In genomic region chr15:96254356-96254755, GRCm38 (mm10) we compare ENCODE assay signal across 9 mouse cellular contexts. TPM values are rescaled to one million over a fixed set of nuclear protein-coding genes. Genes with fewer than 3 reads are reported as not detected.
DNase-seq lines count a peak whose midpoint lies in the region; ATAC-seq and TF ChIP-seq lines count a peak whose summit lies in the region.
"Had no signal": no experiment of that assay in that cellular context is flagged by ENCODE, and none has a peak within 500 bp of the region (broad histone marks: within the 10 kb centered on the region; RNA-seq: fewer than 3 reads in every experiment).

No protein-coding gene starts in this region.

- H3K27ac ChIP-seq in left cerebral cortex, adult 2 months, result no peak overlapping the region
- no peak overlapping the region for H3K27ac ChIP-seq in embryonic facial prominence, embryonic 12.5 days
- no peak overlapping the region for H3K27ac ChIP-seq in intestine, embryonic 15.5 days
- no peak overlapping the region for H3K27ac ChIP-seq in neural tube, embryonic 12.5 days

- H3K9ac ChIP-seq in embryonic facial prominence, embryonic 12.5 days, result peak overlapping the region; percentile 27
- H3K9ac ChIP-seq in intestine, embryonic 15.5 days, result no peak overlapping the region
- peak overlapping the region; percentile 47; the same call in 1 of the 2 replicates for H3K9ac ChIP-seq in neural tube, embryonic 12.5 days

- no peaks in the 10 kb centered on the region for H3K4me1 ChIP-seq in embryonic facial prominence, embryonic 12.5 days
- H3K4me1 ChIP-seq in intestine, embryonic 15.5 days (replicated peaks), result 0 out of 2 replicates have a peak, but pooled peaks cover 2% of the 10 kb centered on the region
- peaks cover 5% of the 10 kb centered on the region; the same call in 1 of the 2 replicates for H3K4me1 ChIP-seq in neural tube, embryonic 12.5 days

- H3K4me2 ChIP-seq in embryonic facial prominence, embryonic 12.5 days (replicated peaks), result peak overlapping the region; percentile 48
- peak overlapping the region; percentile 57 for H3K4me2 ChIP-seq in intestine, embryonic 15.5 days (replicated peaks)
- H3K4me2 ChIP-seq in neural tube, embryonic 12.5 days (replicated peaks), result peak overlapping the region; percentile 60

- DNase-seq in left cerebral cortex, adult 2 months (ENCODE audit: extremely low spot score in 1 of 2, low spot score in 2 of 2), result no peak
- no peak for DNase-seq in left cerebral cortex, postnatal 36 days (ENCODE audit: low spot score in 2 of 2)
- no peak for DNase-seq in left cerebral cortex, adult 11 months (ENCODE audit: low spot score)
- DNase-seq in cerebellum, adult 18-20 months, result no peak
- DNase-seq in thymus, adult 18-20 months, result no peak
- DNase-seq: right cerebral cortex, postnatal 4 days had no signal

- no peaks in the 10 kb centered on the region for H3K36me3 ChIP-seq in embryonic facial prominence, embryonic 12.5 days
- H3K36me3 ChIP-seq in intestine, embryonic 15.5 days, result no peaks in the 10 kb centered on the region
- no peaks in the 10 kb centered on the region for H3K36me3 ChIP-seq in neural tube, embryonic 12.5 days

- ATAC-seq in embryonic facial prominence, embryonic 12.5 days (ENCODE audit: insufficient number of reproducible peaks, insufficient read depth, low FRiP score, low TSS enrichment), result no peak
- 0 out of 2 replicates have a peak, but pooled peaks have one; percentile 25 for ATAC-seq in intestine, embryonic 15.5 days
- ATAC-seq in neural tube, embryonic 12.5 days (ENCODE audit: low FRiP score, low read depth), result no peak

- H3K9me3 ChIP-seq in embryonic facial prominence, embryonic 12.5 days, result no peaks in the 10 kb centered on the region
- no peaks in the 10 kb centered on the region for H3K9me3 ChIP-seq in intestine, embryonic 15.5 days
- no peaks in the 10 kb centered on the region for H3K9me3 ChIP-seq in neural tube, embryonic 12.5 days

- no peaks in the 10 kb centered on the region for H3K27me3 ChIP-seq in embryonic facial prominence, embryonic 12.5 days
- no peaks in the 10 kb centered on the region for H3K27me3 ChIP-seq in intestine, embryonic 15.5 days (replicated peaks)
- no peaks in the 10 kb centered on the region for H3K27me3 ChIP-seq in neural tube, embryonic 12.5 days (replicated peaks)

- TF ChIP-seq CTCF in left cerebral cortex, adult 2 months (IDR thresholded peaks at IDR 0.05), result no peak

- peak overlapping the region; percentile 37 for H3K4me3 ChIP-seq in left cerebral cortex, adult 2 months
- H3K4me3 ChIP-seq in embryonic facial prominence, embryonic 12.5 days, result peak overlapping the region; percentile 28
- peak overlapping the region; percentile 19 for H3K4me3 ChIP-seq in intestine, embryonic 15.5 days (replicated peaks)
- peak overlapping the region; percentile 18; the same call in 1 of the 2 replicates for H3K4me3 ChIP-seq in neural tube, embryonic 12.5 days

- WGBS in embryonic facial prominence, embryonic 12.5 days, result 1% methylated on average over 17 of the region's 17 CpGs
- 2% methylated on average over 17 of the region's 17 CpGs for WGBS in intestine, embryonic 15.5 days
- WGBS in neural tube, embryonic 12.5 days, result 3% methylated on average over 17 of the region's 17 CpGs

- intact Hi-C loops in left cerebral cortex, adult 2 months (cut with DNase I), result no loop called here
- intact Hi-C loops in left cerebral cortex, postnatal 36 days (cut with DNase I), result no loop called here

RNA-seq across cellular contexts. Expression of gene Arid2, which starts 33.0 kb away (rescaled TPM):
- total RNA-seq in left cerebral cortex, adult 2 months (2021), result 10 to 100 TPM; 30.3 to 35.3 TPM
- 10 to 100 TPM; 32.0 to 38.6 TPM for total RNA-seq in left cerebral cortex, postnatal 36 days (2021)
- polyA plus RNA-seq in embryonic facial prominence, embryonic 12.5 days (2016; fragmentation: Nextera tagmentation; extraction: Ambion mirVana), result 33.0 and 33.1 TPM in 2 replicates
- polyA plus RNA-seq in intestine, embryonic 15.5 days (2015; fragmentation: Nextera tagmentation; extraction: Ambion mirVana), result 16.0 and 16.8 TPM in 2 replicates
- polyA plus RNA-seq in neural tube, embryonic 12.5 days (2016; fragmentation: Nextera tagmentation; extraction: Ambion mirVana), result 32.1 and 32.4 TPM in 2 replicates
